Mouse (Mus musculus): ENCODE data around the gene Smagp. TPM values are rescaled to one million over a fixed set of nuclear protein-coding genes. Genes with fewer than 3 reads are reported as not detected.

The Smagp gene
- polyA plus RNA-seq, 1 experiment from 2014 or later: 92.0 TPM

- Histone ChIP-seq H3K27me3 (ENCODE audit: insufficient read depth, low read length) (no peaks in the 10 kb centered on the region), H3K27ac (0 out of 2 replicates have a peak overlapping the region, but pooled peaks have one; percentile 89), H3K9ac (ENCODE audit: low read depth, low read length) (no peak overlapping the region), H3K4me3 (replicated peaks; ENCODE audit: low read depth, low read length) (no peak overlapping the region), H3K9me3 (replicated peaks; ENCODE audit: low read length) (no peaks in the 10 kb centered on the region), H3K36me3 (ENCODE audit: insufficient read depth, low read length) (no peaks in the 10 kb centered on the region), H3K4me2 (ENCODE audit: low read length) (no peak overlapping the region), H3K4me1 (replicated peaks; ENCODE audit: insufficient read depth, low read length) (peaks cover 22% of the 10 kb centered on the region)
- ATAC-seq (replicated peaks; ENCODE audit: low FRiP score, low read depth) (no peak), DNase-seq (ENCODE audit: low spot score) (no peak)
- TF ChIP-seq CTCF (IDR thresholded peaks at IDR 0.05; ENCODE audit: low read depth): no peak
- 32% methylated on average over 7 of the region's 7 CpGs for WGBS
These were observed 45.0 kb upstream of the Smagp start for GRCm38 (mm10) chr15:100681770-100682169.

GRCm38 (mm10) chr15:100680381-100680780 lies 43.6 kb upstream of the Smagp start:
- H3K4me1 ChIP-seq (replicated peaks; ENCODE audit: insufficient read depth, low read length): peaks cover 22% of the 10 kb centered on the region
- H3K4me3 ChIP-seq (replicated peaks; ENCODE audit: low read depth, low read length): no peak overlapping the region
- ATAC-seq (replicated peaks; ENCODE audit: low FRiP score, low read depth) (no peak), DNase-seq (ENCODE audit: low spot score) (no peak)
- H3K9ac ChIP-seq (ENCODE audit: low read depth, low read length): no peak overlapping the region
- no peak overlapping the region; the same call in 1 of the 2 replicates for H3K4me2 ChIP-seq (ENCODE audit: low read length)
- 21% methylated on average over 3 of the region's 3 CpGs for WGBS
- no peaks in the 10 kb centered on the region for H3K9me3 ChIP-seq (replicated peaks; ENCODE audit: low read length)
- no peaks in the 10 kb centered on the region for H3K27me3 ChIP-seq (ENCODE audit: insufficient read depth, low read length)
- H3K27ac ChIP-seq: peak overlapping the region; percentile 89
- no peak for TF ChIP-seq CTCF (IDR thresholded peaks at IDR 0.05; ENCODE audit: low read depth)
- no peaks in the 10 kb centered on the region for H3K36me3 ChIP-seq (ENCODE audit: insufficient read depth, low read length)

DNA sequence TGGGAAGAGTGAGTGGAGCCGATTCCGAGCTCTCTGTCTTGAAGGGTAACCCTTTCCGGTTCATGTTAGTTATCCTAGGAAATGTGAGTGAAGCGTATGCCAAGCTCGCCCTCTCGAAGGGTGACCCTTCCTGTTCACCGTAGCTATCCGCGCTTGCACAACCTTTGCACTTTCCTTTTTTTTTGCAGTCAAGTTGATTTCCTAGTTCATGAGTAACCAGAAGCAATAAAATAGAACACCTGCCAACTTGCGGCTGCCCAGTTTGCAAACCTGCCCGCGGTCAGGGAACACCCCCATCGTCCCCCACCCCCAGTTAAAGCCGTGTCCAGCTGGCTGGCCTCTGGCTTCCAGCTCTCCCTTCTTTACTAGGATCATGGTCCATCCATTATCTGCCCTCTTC lies 42.3 kb upstream of the Smagp start:
- Histone ChIP-seq H3K36me3 (ENCODE audit: insufficient read depth, low read length) (no peaks in the 10 kb centered on the region), H3K4me2 (ENCODE audit: low read length) (peak overlapping the region; percentile 19; the same call in 1 of the 2 replicates), H3K9ac (ENCODE audit: low read depth, low read length) (no peak overlapping the region), H3K9me3 (replicated peaks; ENCODE audit: low read length) (no peaks in the 10 kb centered on the region), H3K4me1 (replicated peaks; ENCODE audit: insufficient read depth, low read length) (peaks cover 22% of the 10 kb centered on the region), H3K4me3 (replicated peaks; ENCODE audit: low read depth, low read length) (no peak overlapping the region), H3K27ac (peak overlapping the region; percentile 89), H3K27me3 (ENCODE audit: insufficient read depth, low read length) (no peaks in the 10 kb centered on the region)
- peak; percentile 61 for ATAC-seq (replicated peaks; ENCODE audit: low FRiP score, low read depth)
- DNase-seq (ENCODE audit: low spot score): peak; percentile 69
- WGBS: 35% methylated on average over 14 of the region's 14 CpGs
- no peak for TF ChIP-seq CTCF (IDR thresholded peaks at IDR 0.05; ENCODE audit: low read depth)

DNA sequence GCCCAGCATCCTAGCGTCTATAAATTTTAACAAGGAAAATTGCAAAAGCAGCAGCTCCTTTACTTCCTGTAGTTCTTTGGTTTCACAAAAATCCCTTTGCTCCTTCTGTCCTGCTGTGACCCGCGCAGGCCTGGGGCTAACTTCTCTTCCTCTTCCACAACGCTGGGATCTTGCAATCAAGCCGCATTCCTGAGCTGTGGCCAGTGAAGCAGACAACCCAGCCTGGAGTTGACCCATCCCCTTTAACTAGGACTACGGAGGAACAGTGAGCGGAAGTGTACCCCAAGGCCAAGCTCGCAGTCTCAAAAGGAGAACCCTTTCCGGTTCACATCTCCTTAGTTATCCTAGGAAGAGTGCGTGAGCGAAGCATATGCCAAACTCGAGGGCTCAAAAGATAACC lies 41.8 kb upstream of the Smagp start:
- 51% methylated on average over 12 of the region's 12 CpGs for WGBS
- H3K9ac ChIP-seq (ENCODE audit: low read depth, low read length): no peak overlapping the region
- ATAC-seq (replicated peaks; ENCODE audit: low FRiP score, low read depth): peak; percentile 77
- TF ChIP-seq CTCF (IDR thresholded peaks at IDR 0.05; ENCODE audit: low read depth): no peak
- H3K4me3 ChIP-seq (replicated peaks; ENCODE audit: low read depth, low read length): no peak overlapping the region
- H3K27me3 ChIP-seq (ENCODE audit: insufficient read depth, low read length): no peaks in the 10 kb centered on the region
- H3K36me3 ChIP-seq (ENCODE audit: insufficient read depth, low read length): no peaks in the 10 kb centered on the region
- H3K27ac ChIP-seq: peak overlapping the region; percentile 89
- H3K4me1 ChIP-seq (replicated peaks; ENCODE audit: insufficient read depth, low read length): peaks cover 22% of the 10 kb centered on the region
- peak; percentile 69 for DNase-seq (ENCODE audit: low spot score)
- no peaks in the 10 kb centered on the region for H3K9me3 ChIP-seq (replicated peaks; ENCODE audit: low read length)
- peak overlapping the region; percentile 19; the same call in 1 of the 2 replicates for H3K4me2 ChIP-seq (ENCODE audit: low read length)

DNA sequence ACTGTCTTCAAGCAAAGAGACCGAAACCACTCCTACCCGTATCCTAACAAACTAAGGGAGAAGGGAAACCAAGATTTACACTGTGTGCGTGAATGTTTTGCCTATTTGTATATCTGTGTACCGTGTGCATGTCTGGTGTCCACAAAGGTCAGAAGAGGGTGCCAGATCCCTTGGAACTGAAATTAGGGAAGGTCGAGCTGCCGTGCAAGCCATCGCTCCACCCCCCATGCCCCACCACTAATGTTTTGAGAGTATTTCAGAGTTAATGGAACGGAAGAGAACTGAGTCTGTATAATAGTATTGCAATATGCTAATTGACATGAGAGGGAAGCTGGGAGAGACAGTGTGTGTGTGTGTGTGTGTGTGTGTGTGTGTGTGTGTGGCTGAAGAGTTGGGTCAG lies 40.9 kb upstream of the Smagp start:
- Histone ChIP-seq H3K27me3 (ENCODE audit: insufficient read depth, low read length) (no peaks in the 10 kb centered on the region), H3K9me3 (replicated peaks; ENCODE audit: low read length) (no peaks in the 10 kb centered on the region), H3K4me2 (ENCODE audit: low read length) (no peak overlapping the region), H3K27ac (peak overlapping the region; percentile 89; the same call in 1 of the 2 replicates), H3K4me3 (replicated peaks; ENCODE audit: low read depth, low read length) (no peak overlapping the region), H3K4me1 (replicated peaks; ENCODE audit: insufficient read depth, low read length) (peaks cover 22% of the 10 kb centered on the region), H3K9ac (ENCODE audit: low read depth, low read length) (no peak overlapping the region), H3K36me3 (ENCODE audit: insufficient read depth, low read length) (no peaks in the 10 kb centered on the region)
- WGBS: 83% methylated on average over 8 of the region's 8 CpGs
- no peak for ATAC-seq (replicated peaks; ENCODE audit: low FRiP score, low read depth)
- no peak for DNase-seq (ENCODE audit: low spot score)
- TF ChIP-seq CTCF (IDR thresholded peaks at IDR 0.05; ENCODE audit: low read depth): no peak

GRCm38 (mm10) chr15:100676521-100676920 lies 39.8 kb upstream of the Smagp start:
- peak; percentile 41; the same call in 1 of the 2 replicates for TF ChIP-seq CTCF (IDR thresholded peaks at IDR 0.05; ENCODE audit: low read depth)
- ATAC-seq (replicated peaks; ENCODE audit: low FRiP score, low read depth) (no peak), DNase-seq (ENCODE audit: low spot score) (no peak)
- no peaks in the 10 kb centered on the region for H3K9me3 ChIP-seq (replicated peaks; ENCODE audit: low read length)
- H3K27ac ChIP-seq: no peak overlapping the region
- peaks cover 22% of the 10 kb centered on the region for H3K4me1 ChIP-seq (replicated peaks; ENCODE audit: insufficient read depth, low read length)
- H3K27me3 ChIP-seq (ENCODE audit: insufficient read depth, low read length): no peaks in the 10 kb centered on the region
- H3K36me3 ChIP-seq (ENCODE audit: insufficient read depth, low read length): no peaks in the 10 kb centered on the region
- no peak overlapping the region for H3K4me2 ChIP-seq (ENCODE audit: low read length)
- 90% methylated on average over 1 of the region's 1 CpGs for WGBS
- H3K9ac ChIP-seq (ENCODE audit: low read depth, low read length): no peak overlapping the region
- H3K4me3 ChIP-seq (replicated peaks; ENCODE audit: low read depth, low read length): no peak overlapping the region

- Histone ChIP-seq H3K4me3 (replicated peaks; ENCODE audit: low read depth, low read length) (no peak overlapping the region), H3K36me3 (ENCODE audit: insufficient read depth, low read length) (no peaks in the 10 kb centered on the region), H3K9me3 (replicated peaks; ENCODE audit: low read length) (no peaks in the 10 kb centered on the region), H3K4me2 (ENCODE audit: low read length) (no peak overlapping the region), H3K27me3 (ENCODE audit: insufficient read depth, low read length) (no peaks in the 10 kb centered on the region), H3K9ac (ENCODE audit: low read depth, low read length) (no peak overlapping the region), H3K4me1 (replicated peaks; ENCODE audit: insufficient read depth, low read length) (peaks cover 18% of the 10 kb centered on the region), H3K27ac (peak overlapping the region; percentile 42; the same call in 1 of the 2 replicates)
- TF ChIP-seq CTCF (IDR thresholded peaks at IDR 0.05; ENCODE audit: low read depth): 0 out of 2 replicates have a peak, but pooled peaks have one; percentile 8
- DNase-seq (ENCODE audit: low spot score): peak; percentile 66
- ATAC-seq (replicated peaks; ENCODE audit: low FRiP score, low read depth): no peak
- WGBS: 28% methylated on average over 3 of the region's 3 CpGs
These were observed 38.7 kb upstream of the Smagp start for GRCm38 (mm10) chr15:100675486-100675885.

Measured in kidney, postnatal 0 days (tissue).